Mouse (Mus musculus) adrenal gland, adult (tissue): ENCODE measurements at regions not wholly inside any gene's neighbourhood (a gene's known extent, or its start where the extent isn't known, plus 50 kb on each side); places are given as distances from the start of the nearest gene placed in this dataset.
A peak's percentile ranks its signal among the peaks of the same experiment; 100 is the strongest.
"Not testable (repeated sequence)": the region's sequence is repeated elsewhere in the genome, so short reads cannot be mapped to it uniquely, and the experiment has no call there.

ENCODE experiments used
- DNase-seq, 2 experiments: peaks; one replicate each; pipeline ENCODE4 v3.0.0; 2022 to 2023; ENCODE audit warnings: low spot score in 1 of 2; ENCODE audit not compliant: inconsistent age in 2 of 2

- DNase-seq: no peak
Observed at GRCm38 (mm10) chr6:31901791-31902190, 148.3 kb upstream of the 1700012A03Rik start.

- DNase-seq: no peak
Observed at GRCm38 (mm10) chr6:31899055-31899454, 151.0 kb upstream of the 1700012A03Rik start.

GRCm38 (mm10) chr6:31898609-31899008 is 151.4 kb upstream of the 1700012A03Rik start:
- no peak for DNase-seq

DNA sequence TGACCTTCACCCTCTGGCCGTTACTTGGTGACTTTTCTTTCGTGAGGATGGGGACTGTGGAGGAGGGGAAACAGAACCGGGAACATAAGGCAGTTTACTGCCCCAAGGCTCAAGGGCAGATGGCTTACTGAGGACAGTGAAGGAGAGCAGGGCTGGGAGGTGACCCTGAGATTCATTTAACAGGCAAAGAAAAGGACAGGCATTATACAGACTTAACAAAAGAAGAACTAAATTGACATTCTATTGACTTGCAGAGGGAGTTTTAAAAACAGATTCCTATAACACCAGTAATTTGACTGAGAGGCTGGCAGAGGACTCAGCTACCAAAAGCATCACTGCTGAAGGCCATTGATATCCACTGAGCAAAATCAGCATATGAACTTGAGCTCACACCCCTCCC is 153.0 kb upstream of the 1700012A03Rik start:
- no peak for DNase-seq

DNA sequence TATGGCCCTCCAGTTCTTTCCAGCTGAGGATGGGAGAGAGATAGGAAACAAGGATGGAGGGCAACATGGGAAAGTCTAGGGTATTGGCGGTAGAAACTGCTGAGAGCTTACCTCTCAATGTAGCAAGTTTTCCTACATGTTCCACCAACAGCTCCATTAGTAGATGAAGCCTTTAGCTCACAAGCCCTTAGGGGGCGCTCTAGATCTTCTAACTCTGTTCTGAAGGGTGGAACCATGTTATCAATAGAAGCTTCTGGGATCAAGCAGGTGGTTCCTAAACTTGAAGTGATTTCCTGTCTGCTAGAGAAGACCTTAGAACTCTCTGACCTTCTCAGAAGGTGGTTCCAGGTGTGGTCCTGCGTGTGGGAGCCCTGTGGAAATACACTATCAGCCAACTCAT is 154.2 kb upstream of the 1700012A03Rik start:
- peak in 1 of 2 experiments; percentile 76 for DNase-seq

DNA sequence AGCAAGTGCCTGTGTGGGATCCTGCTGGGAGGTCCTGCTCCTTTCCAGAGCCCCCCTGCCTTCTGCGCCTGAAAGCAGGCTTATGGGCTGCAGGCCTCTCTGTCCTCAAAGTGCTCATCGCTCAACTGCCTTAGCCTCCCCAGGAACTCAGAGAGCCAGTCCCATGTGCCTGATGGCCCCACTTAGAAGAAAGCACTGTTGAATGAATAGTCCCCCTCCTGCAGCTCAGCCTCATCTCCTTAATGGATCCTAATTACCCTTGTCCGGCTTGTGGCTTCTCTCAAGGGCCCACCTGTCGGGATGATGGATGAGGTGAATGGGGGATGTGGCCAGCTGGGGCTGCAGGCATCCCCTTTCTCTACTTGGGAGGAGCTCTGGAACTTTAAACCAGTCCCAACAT is 163.1 kb upstream of the 1700012A03Rik start:
- DNase-seq: no peak

- not testable (repeated sequence) for DNase-seq
Observed at GRCm38 (mm10) chr6:31885196-31885595, 164.8 kb upstream of the 1700012A03Rik start.

GRCm38 (mm10) chr6:31883726-31884125 is 166.3 kb upstream of the 1700012A03Rik start:
- DNase-seq: peak; percentile 30 to 83

- DNase-seq: no peak
Observed at GRCm38 (mm10) chr6:31874616-31875015, 175.4 kb upstream of the 1700012A03Rik start.

- DNase-seq: peak in 1 of 2 experiments; percentile 35
Observed at GRCm38 (mm10) chr6:31873911-31874310, 176.1 kb upstream of the 1700012A03Rik start.

DNA sequence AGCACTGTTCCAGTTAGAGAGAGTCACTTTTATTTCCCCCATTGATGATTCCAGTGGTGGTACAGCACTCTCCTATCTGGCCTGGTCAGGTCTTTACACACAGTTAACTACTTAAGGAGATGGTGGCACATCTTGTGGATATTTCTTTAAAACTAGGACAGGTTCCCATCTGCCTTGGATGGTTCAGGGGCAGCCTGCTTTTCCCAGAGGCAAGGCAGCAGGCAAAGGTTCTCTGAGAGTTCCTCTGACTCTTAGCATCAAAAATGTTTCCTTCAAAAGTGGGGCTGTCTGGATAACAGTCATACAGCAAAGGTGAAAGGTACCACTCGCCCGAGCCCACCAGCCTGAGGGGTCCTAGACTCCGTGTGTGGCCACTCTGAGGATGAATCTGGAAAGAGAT is 178.3 kb upstream of the 1700012A03Rik start:
- DNase-seq: no peak

DNA sequence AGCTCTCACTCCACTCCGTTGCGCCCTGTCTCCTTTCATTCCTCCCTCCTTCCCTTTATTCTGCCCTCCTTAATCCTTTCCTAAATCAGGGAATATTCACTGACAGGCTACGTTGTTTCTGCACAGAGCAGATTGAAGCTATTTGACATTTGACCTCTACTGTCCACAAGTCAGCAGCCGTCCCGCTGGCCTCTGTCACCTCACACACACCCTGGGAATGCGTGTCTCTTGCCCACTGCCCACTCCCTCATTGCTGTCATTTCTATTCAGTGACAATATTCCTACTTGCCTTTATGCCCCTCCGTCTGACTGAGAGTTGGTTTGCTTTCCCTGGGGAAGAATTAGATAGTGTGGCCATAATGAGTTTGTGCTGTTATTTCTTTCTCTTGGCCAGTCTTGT is 188.1 kb upstream of the 1700012A03Rik start:
- no peak for DNase-seq

DNA sequence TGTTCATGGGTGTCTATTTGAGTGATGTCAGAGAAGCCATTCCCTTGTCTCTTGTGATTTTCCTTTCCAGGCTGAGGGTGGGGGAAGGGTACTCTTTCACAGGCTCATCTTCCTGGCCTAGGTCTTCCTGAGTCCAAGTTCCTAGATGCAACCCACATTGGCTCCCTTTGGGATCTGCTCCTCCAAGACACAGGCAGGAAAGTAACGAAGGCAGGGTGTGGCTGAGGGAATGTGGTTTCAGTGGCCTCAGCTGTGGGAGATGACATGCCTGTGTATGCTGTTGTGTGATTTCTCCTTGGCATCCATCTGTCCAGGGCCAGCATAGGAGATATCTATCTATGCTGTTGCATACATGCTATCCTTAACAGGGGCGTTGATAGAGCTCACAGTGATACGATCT is 190.4 kb upstream of the 1700012A03Rik start:
- no peak for DNase-seq

DNA sequence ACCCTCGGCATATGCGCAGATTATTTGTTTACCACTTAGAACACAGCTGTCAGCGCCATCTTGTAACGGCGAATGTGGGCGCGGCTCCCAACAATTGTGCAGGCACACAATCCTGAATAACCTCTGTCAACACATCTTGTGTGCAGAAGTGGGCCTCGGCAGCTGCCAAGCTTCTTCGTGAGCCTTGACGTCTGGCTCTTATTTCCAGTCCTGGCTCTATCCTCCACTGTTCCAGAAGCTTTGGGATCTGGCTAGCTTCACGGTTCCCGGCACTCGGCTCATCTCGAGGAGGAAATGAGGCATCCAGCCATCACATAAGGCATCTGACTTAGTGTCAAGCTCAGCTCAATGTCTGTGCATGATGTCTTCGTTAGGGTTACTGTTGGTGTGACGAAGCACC is 195.8 kb upstream of the 1700012A03Rik start:
- DNase-seq: no peak

GRCm38 (mm10) chr6:31846319-31846718 is 203.7 kb upstream of the 1700012A03Rik start:
- DNase-seq: peak in 1 of 2 experiments; percentile 41

DNA sequence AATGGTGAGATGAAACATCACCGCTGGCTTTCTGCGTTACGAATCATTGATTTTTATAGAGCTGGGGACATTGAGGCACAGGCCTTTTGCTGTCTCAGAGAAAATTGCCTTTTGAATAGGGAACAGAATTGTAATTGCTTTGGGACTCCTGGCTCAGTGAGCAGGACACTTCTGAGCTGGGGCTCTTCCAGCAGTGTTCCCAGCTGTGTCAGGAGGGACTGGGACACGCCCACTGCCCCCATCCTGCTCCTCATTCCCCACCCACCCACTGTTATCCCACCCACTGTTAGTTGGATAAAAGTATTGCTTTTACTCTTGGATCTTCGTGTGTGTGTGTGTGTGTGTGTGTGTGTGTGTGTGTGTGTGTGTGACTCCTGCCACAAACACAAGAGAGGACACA is 204.4 kb upstream of the 1700012A03Rik start:
- no peak for DNase-seq

DNA sequence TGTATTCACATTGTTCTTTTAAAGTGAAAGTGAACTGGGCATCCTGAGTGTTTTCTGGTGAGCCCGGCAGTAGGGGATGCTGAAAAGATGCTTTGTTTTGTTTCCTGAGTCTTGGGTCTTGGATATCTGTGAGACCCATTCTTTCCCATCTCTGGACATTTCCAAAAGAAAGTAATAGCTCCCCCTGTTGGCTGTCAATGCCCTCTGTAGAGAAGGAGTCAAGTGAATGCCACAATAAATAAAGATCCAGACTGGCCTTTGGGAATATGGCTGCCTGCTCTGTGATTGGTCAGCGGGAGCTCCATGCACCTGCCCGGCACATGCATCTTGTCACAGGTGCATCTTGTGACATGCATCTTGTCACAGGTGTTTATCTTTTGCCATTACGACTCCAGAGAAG is 209.4 kb upstream of the 1700012A03Rik start:
- peak in 1 of 2 experiments; percentile 69 for DNase-seq

DNA sequence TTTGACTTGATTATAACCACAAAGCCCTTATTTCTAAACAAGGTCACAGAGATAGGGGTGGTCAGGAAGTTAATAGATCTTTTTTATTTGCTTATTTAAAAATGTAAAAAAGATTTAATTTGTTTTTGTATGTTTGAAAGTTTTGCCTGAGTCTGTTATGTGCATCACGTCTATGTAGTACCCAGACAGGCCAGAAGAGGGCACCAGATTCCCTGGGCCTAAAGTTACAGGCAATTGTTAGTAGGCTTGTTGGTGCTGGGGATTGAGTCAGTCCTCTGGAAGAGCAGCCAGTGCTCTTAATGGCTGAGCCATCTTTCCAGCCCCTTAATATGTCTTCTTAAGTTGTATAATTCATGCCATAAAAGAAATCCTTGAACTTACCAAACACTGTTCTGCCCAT is 211.5 kb upstream of the 1700012A03Rik start:
- peak in 1 of 2 experiments; percentile 43 for DNase-seq

- no peak for DNase-seq
Observed at GRCm38 (mm10) chr6:31835795-31836194, 214.3 kb upstream of the 1700012A03Rik start.

DNA sequence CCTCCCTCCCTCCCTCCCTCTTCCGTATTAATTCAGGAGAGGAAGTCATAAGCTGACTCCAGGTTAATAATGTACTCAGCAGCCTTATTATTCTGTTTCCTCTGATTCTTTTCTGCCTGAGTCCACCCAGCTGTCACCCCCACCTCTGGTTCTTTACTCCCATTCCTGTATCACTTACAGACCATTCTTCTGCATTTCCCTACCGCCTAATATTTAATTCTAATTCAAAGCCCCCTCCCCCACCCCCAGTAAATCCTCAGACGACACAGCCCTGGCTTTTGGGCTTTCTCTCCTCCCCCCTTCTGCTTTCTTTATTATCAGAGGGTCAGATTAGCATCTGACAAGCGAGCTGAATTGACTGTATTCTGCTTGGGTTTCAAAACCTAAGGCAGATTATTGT is 215.5 kb upstream of the 1700012A03Rik start:
- no peak for DNase-seq

- DNase-seq: no peak
Observed at GRCm38 (mm10) chr6:31830610-31831009, 219.4 kb upstream of the 1700012A03Rik start.

- DNase-seq: no peak
Observed at GRCm38 (mm10) chr6:31823616-31824015, 226.4 kb upstream of the 1700012A03Rik start.

- DNase-seq: no peak
Observed at GRCm38 (mm10) chr6:31822186-31823085, 227.6 kb upstream of the 1700012A03Rik start.
